Mouse (Mus musculus) cerebral cortex, adult 2 months (tissue): ENCODE data around the gene Fcgr2b.

Experiments used
- WGBS: fragments of 180-500 bp; shearing (Covaris S2); methylation state at CpG from one replicate; pipeline ENCODE4 v1.1.7; 2018; 5-methylcytosine and 5-hydroxymethylcytosine counted together

Gene Fcgr2b

DNA sequence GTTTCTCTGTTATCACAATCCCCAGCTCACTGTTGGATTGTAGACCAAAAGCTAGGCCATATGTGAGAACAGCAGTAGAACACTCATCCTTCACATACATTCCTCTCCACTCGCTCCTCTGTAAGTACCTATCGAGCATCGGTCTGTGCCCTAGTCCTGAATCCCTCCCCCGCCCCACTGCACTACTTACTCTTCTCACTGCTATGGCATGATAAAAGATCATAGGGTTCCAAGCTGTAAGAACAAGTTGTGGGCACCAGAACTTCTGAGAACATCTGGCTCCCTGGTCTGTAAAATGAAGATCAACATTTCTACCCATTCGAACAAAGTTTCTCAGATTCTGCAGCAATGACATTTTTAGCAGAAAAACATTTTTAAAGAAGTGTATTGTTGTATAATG, at the start of gene Fcgr2b:
TSS of gene Fcgr2b (minus strand) at position 101 of the 400 bp plus-strand sequence.
- 84% methylated on average over 5 of the region's 5 CpGs for WGBS

DNA sequence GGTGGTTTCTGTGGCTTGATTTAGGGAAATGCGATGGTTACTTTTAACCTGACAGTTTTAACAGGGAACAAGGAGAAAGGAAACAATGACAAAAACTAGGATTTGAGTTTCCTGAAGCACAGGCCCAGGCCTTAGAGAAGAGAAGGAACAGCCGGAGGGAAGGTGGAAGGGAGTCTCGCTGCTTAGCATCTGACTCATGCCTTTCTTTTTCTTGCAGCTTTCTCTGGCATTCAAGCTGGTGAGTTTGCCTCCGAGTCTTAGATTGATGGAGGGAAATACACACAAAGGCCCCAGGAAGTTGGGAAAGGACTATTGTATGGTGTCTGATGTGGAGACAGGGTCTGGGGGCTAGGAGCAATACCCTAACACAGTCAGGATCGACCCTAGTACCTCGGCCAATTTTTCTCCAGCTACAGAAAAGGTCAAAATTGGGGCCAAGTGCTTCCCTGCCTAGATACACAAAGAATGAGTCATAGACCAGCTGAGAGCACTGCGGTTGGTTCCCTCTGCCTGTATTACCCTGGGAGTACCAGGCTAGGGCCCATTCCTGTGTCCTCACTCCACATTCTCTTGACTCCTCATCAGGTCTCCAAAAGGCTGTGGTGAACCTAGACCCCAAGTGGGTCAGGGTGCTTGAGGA, 43.1 kb upstream of the Fcgr2b start:
- WGBS = 69% methylated on average over 7 of the region's 7 CpGs

- 84% methylated on average over 2 of the region's 2 CpGs for WGBS
These were observed 42.4 kb upstream of the Fcgr2b start, which contains the start of gene Fcgr4 for GRCm38 (mm10) chr1:171018737-171019136. Gene Fcgr4, plus strand, starts transcription at chr1:171018920.

- WGBS = 71% methylated on average over 6 of the region's 6 CpGs
These were observed 41.3 kb upstream of the Fcgr2b start for GRCm38 (mm10) chr1:171017468-171018158.

- 85% methylated on average over 6 of the region's 6 CpGs for WGBS
These were observed 40.5 kb upstream of the Fcgr2b start for GRCm38 (mm10) chr1:171016676-171017356.

- WGBS = 83% methylated on average over 4 of the region's 4 CpGs
These were observed 35.4 kb upstream of the Fcgr2b start for GRCm38 (mm10) chr1:171011733-171012132.

- WGBS = 94% methylated on average over 2 of the region's 2 CpGs
These were observed 30.6 kb upstream of the Fcgr2b start for GRCm38 (mm10) chr1:171006905-171007304.

- WGBS = 83% methylated on average over 4 of the region's 4 CpGs
These were observed 30.0 kb upstream of the Fcgr2b start for GRCm38 (mm10) chr1:171006335-171006734.

- WGBS = 84% methylated on average over 6 of the region's 6 CpGs
These were observed 28.7 kb upstream of the Fcgr2b start for GRCm38 (mm10) chr1:171005081-171005480.

GRCm38 (mm10) chr1:170997756-170998655, 21.7 kb upstream of the Fcgr2b start:
- WGBS = 32% methylated on average over 21 of the region's 21 CpGs

- 60% methylated on average over 3 of the region's 3 CpGs for WGBS
These were observed 20.4 kb upstream of the Fcgr2b start for GRCm38 (mm10) chr1:170996753-170997152.

DNA sequence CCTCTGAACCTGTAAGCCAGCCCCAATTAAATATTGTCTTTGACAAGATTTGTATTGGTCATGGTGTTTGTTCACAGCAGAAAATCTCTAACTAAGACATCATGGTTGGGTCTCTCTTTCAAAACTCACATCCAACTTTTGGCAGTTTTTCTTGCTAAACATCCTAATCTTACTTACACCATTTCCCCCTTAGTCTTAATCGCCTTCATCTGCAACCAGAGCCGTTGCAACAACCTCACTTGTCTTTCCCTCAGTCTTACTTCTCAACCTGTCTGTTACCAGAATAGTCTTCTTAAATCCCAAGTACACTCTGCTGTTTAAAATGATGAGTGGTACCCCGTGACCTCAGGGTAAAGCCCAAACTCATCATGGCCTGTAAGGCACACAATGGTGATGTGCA, 19.7 kb upstream of the Fcgr2b start:
- WGBS = 92% methylated on average over 3 of the region's 3 CpGs

DNA sequence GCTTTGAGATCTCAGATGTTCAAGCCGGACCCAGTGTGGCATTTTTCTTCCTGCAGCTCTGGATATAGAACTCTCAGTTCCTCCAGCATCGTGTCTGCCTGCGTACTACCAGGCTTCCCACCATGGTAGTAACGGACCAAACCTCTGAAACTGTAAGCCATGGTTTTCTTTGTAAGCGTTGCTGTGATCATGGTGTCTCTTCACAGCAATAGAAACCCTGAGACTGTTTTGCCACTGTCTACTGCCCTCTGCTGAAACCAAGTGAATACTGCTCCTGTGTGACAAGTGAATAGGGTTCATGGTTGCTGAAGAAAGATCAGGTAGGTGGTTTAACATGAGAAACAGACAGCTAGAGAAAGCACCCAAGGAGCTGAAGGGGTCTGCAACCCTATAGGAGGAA, 16.2 kb upstream of the Fcgr2b start:
- WGBS = 51% methylated on average over 5 of the region's 5 CpGs

- WGBS = 75% methylated on average over 9 of the region's 9 CpGs
These were observed 13.3 kb upstream of the Fcgr2b start for GRCm38 (mm10) chr1:170989656-170990055.

- WGBS = 85% methylated on average over 5 of the region's 5 CpGs
These were observed 9.5 kb upstream of the Fcgr2b start for GRCm38 (mm10) chr1:170985861-170986260.

DNA sequence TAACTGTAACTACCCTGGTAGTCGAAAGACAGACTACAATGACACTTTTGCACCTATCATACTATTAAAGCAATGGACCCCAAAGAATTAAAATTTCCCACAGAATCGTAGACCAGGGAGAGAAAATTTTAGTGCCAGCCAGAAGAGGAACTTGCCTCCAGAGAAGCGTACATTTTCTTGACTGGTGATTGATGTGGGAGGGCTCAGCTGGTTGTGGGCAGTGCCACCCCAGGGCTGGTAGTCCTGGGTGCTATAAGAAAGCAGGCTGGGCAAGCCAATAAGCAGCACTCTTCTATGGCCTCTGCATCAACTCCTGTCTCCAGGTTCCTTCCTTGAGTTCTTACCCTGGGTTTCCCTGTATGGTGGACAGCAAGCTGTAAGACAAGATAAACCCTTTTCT, 8.7 kb upstream of the Fcgr2b start:
- WGBS = 79% methylated on average over 3 of the region's 3 CpGs

DNA sequence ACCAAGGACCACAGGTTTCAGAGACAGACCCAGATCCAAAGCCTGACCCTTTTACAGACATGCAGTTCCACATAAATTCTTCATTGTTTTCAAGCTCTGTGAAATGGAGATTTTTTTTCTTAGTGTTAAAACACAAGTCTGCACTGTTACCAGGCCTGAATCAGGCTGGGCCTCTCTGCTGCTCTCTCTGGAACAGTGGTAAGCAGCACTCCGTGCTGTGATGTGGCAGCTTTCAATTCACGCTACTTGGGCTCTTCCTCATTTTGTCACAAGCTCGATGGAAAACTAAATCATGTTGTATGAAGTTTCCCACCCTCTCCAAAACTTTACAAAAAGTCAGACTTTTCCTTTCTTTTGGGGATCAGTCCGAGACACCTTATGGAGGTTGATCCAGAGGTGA, 6.7 kb upstream of the Fcgr2b start:
- 81% methylated on average over 4 of the region's 4 CpGs for WGBS

DNA sequence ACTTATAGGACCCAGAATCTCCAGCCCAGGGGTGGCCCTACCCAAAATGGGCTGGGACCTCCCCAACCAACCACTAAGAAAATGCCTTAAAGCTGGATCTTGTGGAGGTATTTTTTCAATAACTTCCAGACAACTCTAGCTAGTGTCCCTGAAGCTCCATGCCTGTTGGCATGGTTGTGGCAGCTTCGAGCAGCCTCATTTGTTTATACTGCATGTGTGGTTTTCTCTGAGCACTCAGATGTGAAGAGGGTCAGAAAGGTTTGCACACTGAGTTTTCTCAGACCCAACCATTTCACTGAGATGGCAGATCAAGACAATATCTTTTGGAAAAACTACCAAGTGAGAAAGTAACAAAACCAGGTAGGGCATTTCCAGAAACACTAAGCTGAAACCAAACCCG, 6.0 kb upstream of the Fcgr2b start:
- 84% methylated on average over 2 of the region's 2 CpGs for WGBS

GRCm38 (mm10) chr1:170981679-170982078, 5.3 kb upstream of the Fcgr2b start:
- WGBS = 79% methylated on average over 1 of the region's 1 CpGs

GRCm38 (mm10) chr1:170978601-170979000, 2.3 kb upstream of the Fcgr2b start:
- 76% methylated on average over 4 of the region's 4 CpGs for WGBS

DNA sequence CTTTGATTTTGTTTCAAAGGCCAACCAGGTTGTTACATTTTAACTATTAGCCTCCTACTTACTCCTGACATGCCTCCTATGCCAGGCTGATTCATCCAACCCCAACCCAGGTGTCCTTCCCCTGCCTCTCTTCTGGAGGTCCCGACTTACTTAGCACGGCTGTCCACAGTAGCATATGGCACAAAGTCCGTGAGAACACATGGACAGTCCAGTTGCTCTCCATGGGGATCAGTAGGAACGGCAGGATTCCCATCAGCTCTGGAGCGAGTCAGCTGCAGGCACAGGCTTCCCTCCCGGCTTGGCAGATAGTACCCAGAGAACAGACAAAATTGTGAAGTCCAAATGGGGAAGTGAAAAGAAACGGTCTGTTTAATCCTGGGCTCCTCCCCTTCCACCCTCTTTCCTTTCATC, 591 bp downstream of the Fcgr2b start:
- WGBS = 49% methylated on average over 7 of the region's 7 CpGs

DNA sequence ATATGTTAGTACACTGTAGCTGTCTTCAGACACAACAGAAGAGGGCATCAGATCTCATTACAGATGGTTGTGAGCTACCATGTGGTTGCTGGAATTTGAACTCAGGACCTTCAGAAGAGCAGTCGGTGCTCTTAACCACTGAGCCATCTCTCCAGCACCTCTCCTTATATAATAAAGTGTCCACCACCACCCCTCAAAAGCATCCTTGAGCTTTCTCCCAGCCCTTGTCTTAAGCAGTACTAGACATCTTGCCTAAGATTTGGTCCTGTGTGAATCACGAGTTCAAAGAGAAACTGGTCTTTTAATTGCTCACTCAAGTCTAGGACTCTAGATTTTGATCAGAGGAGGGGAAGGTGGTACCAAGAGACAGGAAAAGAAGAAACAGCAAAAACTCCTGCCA, 997 bp downstream of the Fcgr2b start:
- WGBS = 79% methylated on average over 2 of the region's 2 CpGs
